Mouse (Mus musculus): ENCODE data around the gene Tnfsf4.

The Tnfsf4 gene

GRCm38 (mm10) chr1:161463388-161464085 is 68.3 kb downstream of the Tnfsf4 start:
- DNase-seq: no peak
